Mouse (Mus musculus): ENCODE measurements around the gene Pitx2.

Pitx2 gene

GRCm38 (mm10) chr3:129202871-129203740, 3.4 kb downstream of the Pitx2 start:
- no peak for DNase-seq

GRCm38 (mm10) chr3:129203761-129204440, 4.2 kb downstream of the Pitx2 start:
- DNase-seq: no peak

GRCm38 (mm10) chr3:129204441-129205313, 5.0 kb downstream of the Pitx2 start:
- DNase-seq: no peak

- no peak for DNase-seq
Observed at GRCm38 (mm10) chr3:129205481-129206175, 6.0 kb downstream of the Pitx2 start.

- no peak for DNase-seq
Observed at GRCm38 (mm10) chr3:129206776-129207175, 7.1 kb downstream of the Pitx2 start.

GRCm38 (mm10) chr3:129207231-129208030, 7.8 kb downstream of the Pitx2 start:
- DNase-seq: no peak

- DNase-seq: no peak
Observed at GRCm38 (mm10) chr3:129208031-129208380, 8.3 kb downstream of the Pitx2 start.

GRCm38 (mm10) chr3:129208421-129208820, 8.7 kb downstream of the Pitx2 start:
- no peak for DNase-seq

GRCm38 (mm10) chr3:129209266-129209665, 9.6 kb downstream of the Pitx2 start:
- no peak for DNase-seq

- no peak for DNase-seq
Observed at GRCm38 (mm10) chr3:129209771-129210170, 10.1 kb downstream of the Pitx2 start.

GRCm38 (mm10) chr3:129212038-129212645, 12.5 kb downstream of the Pitx2 start:
- no peak for DNase-seq

- DNase-seq: no peak
Observed at GRCm38 (mm10) chr3:129212807-129213206, 13.1 kb downstream of the Pitx2 start.

- DNase-seq: no peak
Observed at GRCm38 (mm10) chr3:129213633-129214145, 14.0 kb downstream of the Pitx2 start.

GRCm38 (mm10) chr3:129214146-129214665, 14.5 kb downstream of the Pitx2 start:
- DNase-seq: no peak

- no peak for DNase-seq
Observed at GRCm38 (mm10) chr3:129214666-129215161, 15.0 kb downstream of the Pitx2 start.

GRCm38 (mm10) chr3:129215241-129215750, 15.6 kb downstream of the Pitx2 start:
- no peak for DNase-seq

GRCm38 (mm10) chr3:129215751-129216331, 16.2 kb downstream of the Pitx2 start:
- no peak for DNase-seq

GRCm38 (mm10) chr3:129216491-129216890, 16.8 kb downstream of the Pitx2 start:
- DNase-seq: no peak

- no peak for DNase-seq
Observed at GRCm38 (mm10) chr3:129216911-129217561, 17.4 kb downstream of the Pitx2 start.
